Mouse (Mus musculus): ENCODE measurements at regions not wholly inside any gene's neighbourhood (a gene's known extent, or its start where the extent isn't known, plus 50 kb on each side); places are given as distances from the start of the nearest gene placed in this dataset.

- DNase-seq, result no peak
Measured at GRCm38 (mm10) chr3:104712711-104713110, 68.1 kb upstream of the Ppm1j start.

GRCm38 (mm10) chr3:104713836-104714631 lies 66.8 kb upstream of the Ppm1j start:
- DNase-seq, result peak; percentile 77

- DNase-seq, result peak; percentile 51
Measured at GRCm38 (mm10) chr3:104714679-104715326, 66.1 kb upstream of the Ppm1j start.

Data from adrenal gland, adult 2 months (tissue).